Mouse (Mus musculus) myocyte (in vitro differentiated cells): ENCODE data around the gene Tlr2. TPM values are rescaled to one million over a fixed set of nuclear protein-coding genes. Genes with fewer than 3 reads are reported as not detected.

Experiments
- H3K27me3 ChIP-seq: one replicate; pipeline ENCODE4 v1.6.1; 2011; ENCODE audit not compliant: control insufficient read depth, insufficient read depth, insufficient read length
- H3K36me3 ChIP-seq: one replicate; pipeline ENCODE4 v1.6.1; 2011; ENCODE audit not compliant: control insufficient read depth, insufficient read depth
- H3K4me2 ChIP-seq: one replicate; pipeline ENCODE4 v1.6.1; 2011; ENCODE audit warnings: low read depth, control low read depth
- H3K4me3 ChIP-seq: one replicate; pipeline ENCODE4 v1.5.1; 2011; ENCODE audit warnings: mild to moderate bottlenecking, control low read depth, moderate library complexity
- H3K79me2 ChIP-seq: one replicate; pipeline ENCODE4 v1.6.1; 2011; ENCODE audit not compliant: control insufficient read depth, insufficient read depth
- H3ac ChIP-seq: one replicate; pipeline ENCODE4 v1.6.1; 2011; ENCODE audit not compliant: control insufficient read depth, insufficient read length
- CEBPB ChIP-seq: IDR thresholded peaks from 2 replicates; pipeline ENCODE4 v1.6.1; 2011; ENCODE audit warnings: mild to moderate bottlenecking, moderate library complexity; ENCODE audit not compliant: poor library complexity, insufficient read depth, severe bottlenecking
- E2F4 ChIP-seq: IDR thresholded peaks from one replicate; pipeline ENCODE4 v1.6.1; 2011; ENCODE audit warnings: mild to moderate bottlenecking, control low read depth, moderate library complexity; ENCODE audit not compliant: insufficient read depth
- MAX ChIP-seq: IDR thresholded peaks from one replicate; pipeline ENCODE4 v1.6.1; 2011; ENCODE audit warnings: low read depth, mild to moderate bottlenecking, control low read depth
- MYOD1 ChIP-seq, 3 experiments: IDR thresholded peaks; one replicate each; pipeline ENCODE4 v1.6.1; 2011; ENCODE audit warnings: control low read depth in 2 of 3, low read depth in 2 of 3, mild to moderate bottlenecking in 2 of 3, moderate library complexity in 1 of 3; ENCODE audit not compliant: insufficient read length in 2 of 3, control insufficient read depth in 1 of 3
- MYOG ChIP-seq, 3 experiments: IDR thresholded peaks; one replicate each; pipeline ENCODE4 v1.6.1; 2011; ENCODE audit warnings: control low read depth in 2 of 3, low read depth in 2 of 3, mild to moderate bottlenecking in 2 of 3; ENCODE audit not compliant: insufficient read length in 2 of 3, control insufficient read depth in 1 of 3, insufficient read depth in 1 of 3
- POLR2A ChIP-seq: IDR thresholded peaks from one replicate; pipeline ENCODE4 v1.6.1; 2011; ENCODE audit warnings: low read depth, mild to moderate bottlenecking, control low read depth, moderate library complexity; ENCODE audit not compliant: insufficient read length
- POLR2AphosphoS2 ChIP-seq: IDR thresholded peaks from one replicate; pipeline ENCODE4 v1.6.1; 2011; ENCODE audit warnings: low read depth, control low read depth; ENCODE audit not compliant: insufficient read length
- REST ChIP-seq: IDR thresholded peaks from one replicate; pipeline ENCODE4 v1.6.1; 2011; ENCODE audit warnings: mild to moderate bottlenecking, control low read depth, moderate library complexity; ENCODE audit not compliant: insufficient read depth, insufficient read length
- SRF ChIP-seq: IDR thresholded peaks from one replicate; pipeline ENCODE4 v1.6.1; 2011; ENCODE audit warnings: low read depth; ENCODE audit not compliant: control insufficient read depth, insufficient read length
- TCF12 ChIP-seq: IDR thresholded peaks from one replicate; pipeline ENCODE4 v1.6.1; 2011; ENCODE audit warnings: mild to moderate bottlenecking, control low read depth; ENCODE audit not compliant: poor library complexity, insufficient read depth, severe bottlenecking
- TCF3 ChIP-seq: IDR thresholded peaks from one replicate; pipeline ENCODE4 v1.6.1; 2011; ENCODE audit warnings: low read depth, control low read depth; ENCODE audit not compliant: insufficient read length
- USF1 ChIP-seq: IDR thresholded peaks from one replicate; pipeline ENCODE4 v1.6.1; 2011; ENCODE audit warnings: low read depth, mild to moderate bottlenecking, control low read depth, moderate library complexity
- polyA plus RNA-seq: library from polyadenylated mRNA; unstranded; fragments of >200 nt; fragmentation: generic; extraction: Trizol; gene quantifications from one replicate; pipeline ENCODE4 v1.2.1, GENCODE M21; 2012; ENCODE audit warnings: missing spikeins

Tlr2 gene
- polyA plus RNA-seq, 1 experiment, result 4.5 TPM

DNA sequence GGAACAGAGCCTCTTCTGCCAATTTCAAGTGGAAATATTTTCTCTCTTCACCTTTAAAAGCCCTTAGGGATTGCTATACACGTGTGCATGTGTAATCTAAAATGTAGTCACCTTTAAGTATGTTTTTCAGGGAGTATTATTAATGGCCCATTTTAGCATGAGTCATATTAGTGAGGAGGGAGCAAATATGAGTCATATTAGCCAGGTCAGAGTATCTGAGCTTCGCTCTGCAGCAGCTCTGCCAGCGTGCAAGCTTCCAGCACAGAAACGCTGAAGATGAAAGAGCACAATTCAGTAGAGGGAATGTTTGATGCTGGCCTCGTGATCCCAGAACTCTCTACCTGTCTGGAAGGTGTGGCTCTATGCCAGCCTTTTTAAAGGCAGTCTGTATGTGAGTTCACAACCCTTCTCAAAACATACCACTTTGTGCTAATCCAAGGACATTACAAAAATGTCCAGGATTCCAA is 13.4 kb downstream of the Tlr2 start:
- TF ChIP-seq MAX (no peak), TCF3 (no peak), POLR2AphosphoS2 (no peak), REST (no peak), POLR2A (no peak), TCF12 (no peak)
- H3K36me3 ChIP-seq, result no peaks in the 10 kb centered on the region
- no peak overlapping the region for H3K4me2 ChIP-seq
- H3ac ChIP-seq, result no peak overlapping the region
- no peaks in the 10 kb centered on the region for H3K79me2 ChIP-seq
- H3K4me3 ChIP-seq, result no peak overlapping the region
- H3K27me3 ChIP-seq, result no peaks in the 10 kb centered on the region

DNA sequence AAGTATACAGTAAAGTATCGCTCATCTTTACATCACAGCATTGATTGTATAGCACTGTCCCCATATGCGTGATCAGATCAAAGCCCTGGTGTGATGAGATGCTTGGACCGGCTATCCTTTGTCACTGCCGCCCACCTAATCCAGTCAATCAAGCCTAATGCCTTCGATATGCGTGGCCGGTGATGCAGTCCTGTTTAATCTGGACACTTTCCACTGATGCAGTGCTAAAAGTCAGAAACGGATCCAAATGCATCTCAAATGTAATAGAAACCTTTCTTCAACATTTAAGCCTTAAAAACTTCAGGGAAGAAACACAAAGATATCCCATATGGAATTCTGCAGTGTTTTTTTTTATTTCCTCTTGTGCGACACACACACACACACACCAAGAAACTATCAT is 13.9 kb downstream of the Tlr2 start:
- no peaks in the 10 kb centered on the region for H3K36me3 ChIP-seq
- H3K79me2 ChIP-seq, result no peaks in the 10 kb centered on the region
- H3K4me3 ChIP-seq, result no peak overlapping the region
- no peak overlapping the region for H3K4me2 ChIP-seq
- TF ChIP-seq CEBPB (no peak), POLR2A (no peak)
- H3K27me3 ChIP-seq, result no peaks in the 10 kb centered on the region
- H3ac ChIP-seq, result no peak overlapping the region

DNA sequence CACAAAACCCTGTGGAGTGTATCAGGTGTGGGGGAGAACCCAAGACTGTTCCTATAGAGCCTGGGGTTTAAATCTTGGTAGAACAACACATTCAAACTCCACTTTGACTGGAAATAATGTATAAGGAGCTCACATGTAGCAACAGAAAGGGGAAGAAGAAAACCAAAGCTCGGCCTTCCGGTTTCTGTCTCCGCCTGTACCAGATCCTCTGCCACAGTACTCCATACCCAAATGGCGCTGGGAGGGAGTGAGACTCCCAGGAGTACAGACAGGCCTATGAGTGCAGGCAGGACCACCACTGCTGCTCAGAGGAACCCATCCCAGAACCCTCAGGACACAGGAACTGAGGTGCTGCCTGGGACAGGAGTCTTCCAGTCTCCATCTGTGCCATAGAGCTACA is 17.8 kb downstream of the Tlr2 start:
- no peaks in the 10 kb centered on the region for H3K36me3 ChIP-seq
- no peaks in the 10 kb centered on the region for H3K27me3 ChIP-seq
- H3K4me3 ChIP-seq, result no peak overlapping the region
- no peak overlapping the region for H3ac ChIP-seq
- TF ChIP-seq SRF, result no peak
- TF ChIP-seq MYOD1 (IDR thresholded peaks at IDR 0.05; ENCODE audit: control insufficient read depth in 1 of 3, insufficient read length in 2 of 3, low read depth in 2 of 3), result no peak
- TF ChIP-seq POLR2A, result no peak
- no peak for TF ChIP-seq E2F4
- TF ChIP-seq REST, result no peak
- TF ChIP-seq TCF12, result no peak
- no peak for TF ChIP-seq MYOG (IDR thresholded peaks at IDR 0.05; ENCODE audit: control insufficient read depth in 1 of 3, insufficient read depth in 1 of 3, insufficient read length in 2 of 3, low read depth in 2 of 3)
- no peak for TF ChIP-seq TCF3
- no peak for TF ChIP-seq MAX
- no peak for TF ChIP-seq CEBPB
- TF ChIP-seq USF1, result no peak
- no peak for TF ChIP-seq POLR2AphosphoS2
- no peaks in the 10 kb centered on the region for H3K79me2 ChIP-seq
- no peak overlapping the region for H3K4me2 ChIP-seq

DNA sequence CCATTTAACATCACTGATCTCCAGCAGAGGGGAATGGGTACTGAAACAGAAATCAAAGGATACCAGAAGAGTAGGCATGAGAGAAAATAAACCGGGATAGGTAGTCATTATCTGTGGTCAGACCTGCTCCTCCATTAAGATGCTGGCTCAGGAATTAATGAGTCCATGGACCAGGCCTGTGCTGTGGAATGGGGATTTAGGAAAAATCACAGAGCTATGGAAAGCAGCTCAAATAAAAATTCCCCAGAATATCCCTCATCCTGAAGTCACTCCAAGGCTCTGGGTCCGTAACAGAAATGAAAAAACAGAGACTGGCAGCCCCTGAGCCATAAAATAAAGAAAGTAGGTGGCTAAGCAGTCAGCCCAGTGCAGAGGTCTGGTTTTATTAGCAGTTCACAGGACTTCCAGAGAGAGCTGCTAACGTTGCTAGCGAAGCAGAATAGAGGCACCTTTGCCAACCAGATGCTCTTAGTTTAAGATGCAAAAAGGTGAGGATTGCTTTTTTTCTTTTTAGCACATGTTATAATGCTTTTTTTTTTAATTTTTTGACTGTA is 25.1 kb downstream of the Tlr2 start:
- H3K4me2 ChIP-seq, result no peak overlapping the region
- no peak overlapping the region for H3ac ChIP-seq
- no peaks in the 10 kb centered on the region for H3K36me3 ChIP-seq
- no peaks in the 10 kb centered on the region for H3K79me2 ChIP-seq
- no peak overlapping the region for H3K4me3 ChIP-seq
- H3K27me3 ChIP-seq, result no peaks in the 10 kb centered on the region
- TF ChIP-seq MYOG (IDR thresholded peaks at IDR 0.05; ENCODE audit: control insufficient read depth in 1 of 3, insufficient read depth in 1 of 3, insufficient read length in 2 of 3, low read depth in 2 of 3), result no peak
- no peak for TF ChIP-seq REST
- TF ChIP-seq SRF, result no peak
- TF ChIP-seq MAX, result no peak
- no peak for TF ChIP-seq POLR2AphosphoS2
- no peak for TF ChIP-seq TCF12
- TF ChIP-seq CEBPB, result no peak
- no peak for TF ChIP-seq E2F4
- TF ChIP-seq TCF3, result no peak
- no peak for TF ChIP-seq USF1
- no peak for TF ChIP-seq POLR2A
- TF ChIP-seq MYOD1 (IDR thresholded peaks at IDR 0.05; ENCODE audit: control insufficient read depth in 1 of 3, insufficient read length in 2 of 3, low read depth in 2 of 3), result no peak

DNA sequence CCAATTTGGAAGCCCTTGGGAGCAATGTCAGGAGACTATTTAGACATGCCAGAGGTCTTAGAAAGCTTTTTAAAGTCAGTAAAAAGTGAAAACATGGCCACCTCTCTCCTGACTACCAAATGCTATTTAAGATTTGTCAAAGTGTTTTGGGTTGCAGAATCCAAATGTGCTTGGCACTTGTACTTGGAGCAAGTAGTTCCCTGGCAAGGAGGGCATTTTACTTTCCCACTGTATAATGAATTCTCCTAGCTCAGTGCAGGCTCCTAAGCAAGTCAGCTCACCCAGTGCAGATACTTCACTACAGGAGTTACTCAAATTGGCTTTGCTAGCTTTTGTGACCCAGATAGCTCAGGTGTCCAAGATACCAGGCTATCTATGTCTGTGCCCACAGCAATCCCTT is 28.7 kb downstream of the Tlr2 start:
- Histone ChIP-seq H3K4me3 (no peak overlapping the region), H3K27me3 (no peaks in the 10 kb centered on the region), H3K4me2 (no peak overlapping the region), H3ac (no peak overlapping the region), H3K36me3 (no peaks in the 10 kb centered on the region), H3K79me2 (no peaks in the 10 kb centered on the region)
- TF ChIP-seq POLR2A, result no peak
- TF ChIP-seq REST, result no peak
- no peak for TF ChIP-seq CEBPB
- TF ChIP-seq TCF12, result no peak
- TF ChIP-seq MYOD1 (IDR thresholded peaks at IDR 0.05; ENCODE audit: control insufficient read depth in 1 of 3, insufficient read length in 2 of 3, low read depth in 2 of 3), result no peak
- TF ChIP-seq E2F4, result no peak
- TF ChIP-seq SRF, result no peak
- no peak for TF ChIP-seq USF1
- no peak for TF ChIP-seq MAX
- TF ChIP-seq MYOG (IDR thresholded peaks at IDR 0.05; ENCODE audit: control insufficient read depth in 1 of 3, insufficient read depth in 1 of 3, insufficient read length in 2 of 3, low read depth in 2 of 3), result no peak
- no peak for TF ChIP-seq POLR2AphosphoS2
- no peak for TF ChIP-seq TCF3
